Mouse (Mus musculus): Measurements from ENCODE around the gene Nr1i2.
"Not testable (repeated sequence)": the region's sequence is repeated elsewhere in the genome, so short reads cannot be mapped to it uniquely, and the experiment has no call there.

Nr1i2 gene

DNA sequence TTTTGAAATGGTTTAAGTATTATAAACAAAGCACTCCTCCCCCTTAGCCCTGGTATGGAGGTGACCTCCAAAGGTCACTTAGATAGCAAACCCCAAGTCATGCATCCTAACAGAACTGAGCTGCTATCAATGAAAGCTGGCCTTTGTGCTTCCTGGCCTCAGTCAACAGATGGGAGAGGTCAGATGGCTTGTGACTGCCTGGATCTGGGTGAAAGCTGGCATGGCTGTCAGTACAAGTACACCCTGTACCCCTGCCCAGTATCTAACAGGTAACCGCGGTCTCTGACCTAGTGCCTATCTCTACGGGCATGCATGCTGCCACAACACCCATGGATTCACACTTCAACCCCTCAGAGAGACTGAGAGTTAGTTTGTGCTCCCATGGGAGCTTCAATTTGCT lies 6.9 kb downstream of the Nr1i2 start:
- CTCF ChIA-PET: no interaction called here

DNA sequence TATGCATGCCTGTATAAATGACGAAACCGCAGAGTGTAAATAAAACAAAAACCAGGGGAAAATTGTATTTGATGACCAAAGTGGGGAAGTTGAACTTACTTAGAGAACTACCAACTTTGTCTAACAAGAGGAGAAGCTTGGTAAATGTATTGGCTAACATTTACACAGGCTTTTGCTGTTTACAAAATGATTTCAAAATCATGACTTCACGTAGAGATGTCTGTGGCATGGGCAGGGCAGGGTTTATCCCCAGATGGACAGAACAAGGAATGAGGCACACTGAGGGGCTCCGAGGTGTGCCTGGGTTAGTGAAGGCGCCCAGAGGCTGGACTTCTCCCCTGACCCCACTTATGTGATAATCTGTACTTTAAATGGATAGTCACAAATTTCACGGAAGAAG lies 7.3 kb downstream of the Nr1i2 start:
- CTCF ChIA-PET: no interaction called here

DNA sequence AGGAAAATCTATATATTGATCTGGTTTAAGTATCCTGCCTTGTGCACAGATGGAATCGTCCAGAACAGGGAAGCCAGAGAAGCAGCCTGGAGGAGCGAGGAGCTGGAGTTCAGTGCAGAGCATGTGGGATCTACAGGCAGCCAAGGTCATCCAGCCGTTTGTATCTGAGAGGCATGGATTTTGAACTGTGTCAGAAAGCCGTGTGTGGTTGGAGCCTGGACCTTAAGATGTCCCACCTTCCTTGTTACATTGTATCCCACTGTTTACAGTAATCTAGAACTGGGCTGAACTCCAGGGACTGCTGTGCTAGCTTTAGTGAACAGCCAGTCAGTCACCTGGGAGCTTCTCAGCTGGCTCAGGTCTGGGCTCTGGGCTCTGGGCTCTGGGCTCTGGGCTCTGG lies 8.1 kb downstream of the Nr1i2 start:
- CTCF ChIA-PET: no interaction called here

DNA sequence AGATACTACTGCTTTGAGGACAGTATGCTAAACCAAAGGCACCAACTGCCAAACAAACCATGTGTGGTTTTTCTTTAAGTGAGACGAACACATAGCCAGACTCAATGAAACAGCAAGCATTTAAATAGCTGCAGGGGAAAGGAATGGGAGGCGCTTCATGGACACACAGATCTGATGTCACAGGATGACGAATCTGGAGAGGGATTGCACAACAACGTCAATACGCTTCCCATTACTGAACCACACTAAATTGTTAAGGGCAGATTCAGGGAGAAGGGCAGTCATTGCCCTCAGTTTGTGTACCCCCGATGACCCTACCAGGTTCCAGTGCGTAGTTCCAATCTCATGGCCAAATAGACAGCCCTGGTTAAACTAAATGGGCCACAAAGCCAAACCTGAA lies 8.8 kb downstream of the Nr1i2 start:
- CTCF ChIA-PET: no interaction called here

- CTCF ChIA-PET: no interaction called here
Measured at GRCm38 (mm10) chr16:38283300-38283699, 11.3 kb downstream of the Nr1i2 start.

DNA sequence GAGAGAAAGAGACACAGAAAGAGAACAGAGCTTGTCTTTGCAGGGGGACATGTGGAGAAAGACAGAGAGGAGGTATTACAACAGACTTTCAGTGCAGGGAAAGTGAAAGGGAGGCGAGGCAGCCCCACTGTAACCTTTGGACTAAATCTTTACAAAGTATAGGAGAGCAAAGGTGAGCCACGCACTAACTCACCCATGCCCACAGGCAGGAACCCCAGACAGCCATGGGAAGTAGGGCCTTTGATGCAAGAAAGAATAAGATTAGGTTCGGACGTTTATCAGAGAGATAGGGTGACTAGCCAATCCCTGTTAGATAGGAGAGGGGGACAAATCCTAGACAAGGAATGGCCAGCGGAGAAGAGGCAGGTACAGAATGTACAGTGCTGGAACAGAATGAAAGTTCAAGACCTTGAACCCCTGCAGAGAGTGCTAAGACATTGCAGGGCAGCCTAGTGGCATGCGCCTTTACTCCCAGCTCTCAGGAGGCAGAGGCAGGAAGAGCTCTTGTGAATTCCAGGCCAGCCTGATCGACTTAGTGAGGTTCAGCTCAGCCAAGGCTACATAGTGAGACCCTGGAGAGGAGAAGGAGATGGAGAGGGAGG lies 12.0 kb downstream of the Nr1i2 start:
- CTCF ChIA-PET: no interaction called here

DNA sequence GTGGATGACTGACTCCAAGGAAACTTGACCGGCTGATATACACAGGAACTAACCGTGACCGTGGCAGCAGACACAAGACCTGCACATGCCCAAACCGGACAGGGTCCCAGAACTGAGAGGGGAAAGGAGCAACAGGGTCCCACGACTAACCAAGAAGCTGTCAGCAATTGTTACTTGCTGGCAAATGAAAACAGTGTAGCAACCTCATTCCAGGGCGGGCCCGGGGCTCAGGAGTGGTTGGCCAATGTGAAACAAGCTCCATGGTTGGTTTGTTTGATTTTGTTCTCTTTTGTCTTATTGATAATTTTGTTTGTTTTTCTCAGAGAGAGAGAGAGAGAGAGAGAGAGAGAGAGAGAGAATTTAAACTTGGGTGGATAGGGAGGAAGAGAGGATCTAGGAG lies 13.7 kb downstream of the Nr1i2 start:
- CTCF ChIA-PET: no interaction called here

DNA sequence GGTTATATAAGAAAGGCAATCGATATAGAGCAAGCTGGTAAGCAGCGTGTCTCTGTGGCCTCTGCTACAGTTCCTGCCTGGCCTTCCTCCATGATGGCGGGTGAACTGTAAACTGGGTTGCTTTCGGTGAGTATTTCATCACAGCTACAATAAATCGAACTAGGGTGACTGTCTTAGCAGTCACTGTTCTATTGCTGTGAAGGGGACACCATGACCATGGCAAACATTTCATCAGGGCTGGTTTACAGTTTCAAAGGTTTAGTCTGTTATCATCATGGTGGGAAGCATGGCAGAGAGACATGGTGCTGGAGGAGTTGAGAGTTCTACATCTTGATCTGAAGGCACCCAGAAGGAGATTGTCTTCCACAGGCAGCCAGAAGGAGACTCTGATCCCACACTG lies 14.8 kb downstream of the Nr1i2 start:
- CTCF ChIA-PET: no interaction called here

DNA sequence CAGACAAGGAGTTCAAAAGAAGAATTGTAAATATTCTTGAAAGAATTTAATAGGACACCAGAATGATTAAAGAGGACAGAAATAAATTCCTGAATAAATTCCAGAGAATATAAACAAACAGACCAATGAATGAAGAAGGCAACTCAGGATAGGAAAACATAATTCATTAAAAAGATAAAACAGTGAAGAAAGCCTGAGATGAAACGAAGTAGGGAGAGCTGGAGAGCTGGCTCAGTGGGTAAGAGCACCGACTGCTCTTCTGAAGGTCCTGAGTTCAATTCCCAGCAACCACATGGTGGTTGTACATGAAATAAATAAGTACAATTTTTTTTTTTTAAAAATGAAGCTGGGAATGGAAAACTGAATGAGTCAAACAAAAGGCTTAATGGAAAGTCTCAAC lies 19.9 kb downstream of the Nr1i2 start:
- CTCF ChIA-PET: no interaction called here

DNA sequence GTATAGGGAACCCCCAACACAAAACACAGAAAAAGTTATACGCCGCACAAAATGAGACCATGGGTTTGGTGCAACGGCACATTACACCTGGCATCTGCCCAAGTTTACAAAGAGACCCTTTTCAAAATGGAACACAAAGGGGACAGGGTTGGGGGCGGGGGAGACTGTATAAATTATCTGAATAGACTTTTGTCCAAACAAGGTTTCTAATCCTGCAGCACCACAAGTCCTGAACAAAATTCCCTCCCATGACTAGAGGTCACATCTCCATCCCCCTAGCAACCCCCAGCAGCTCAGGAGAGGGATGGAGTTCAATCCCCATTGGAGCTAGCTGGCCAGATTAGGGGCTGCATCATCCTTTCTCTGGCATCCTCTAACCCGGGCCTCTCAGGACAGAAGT lies 22.1 kb downstream of the Nr1i2 start:
- CTCF ChIA-PET: no interaction called here

DNA sequence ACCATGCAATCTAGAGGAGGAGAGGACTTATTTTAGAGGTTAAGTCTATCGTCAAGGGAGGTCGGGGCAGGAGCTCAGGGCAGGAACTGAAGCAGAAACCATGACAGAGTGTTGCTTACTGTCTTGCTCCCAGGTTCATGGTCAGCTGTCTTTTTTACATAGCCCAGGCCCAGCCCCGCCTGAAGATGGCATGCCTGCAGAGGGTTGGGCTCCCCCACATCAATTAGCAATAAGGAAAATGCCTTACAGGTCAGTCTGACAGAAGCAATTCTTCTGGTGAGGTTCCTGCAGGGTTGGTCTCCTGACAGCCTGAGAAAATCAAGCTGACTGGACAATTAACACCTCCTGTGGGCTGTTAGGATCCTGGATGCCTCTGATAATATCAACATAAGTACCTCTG lies 23.0 kb downstream of the Nr1i2 start:
- CTCF ChIA-PET: no interaction called here

GRCm38 (mm10) chr16:38255927-38256326 lies 38.7 kb downstream of the Nr1i2 start:
- CTCF ChIA-PET: no interaction called here

DNA sequence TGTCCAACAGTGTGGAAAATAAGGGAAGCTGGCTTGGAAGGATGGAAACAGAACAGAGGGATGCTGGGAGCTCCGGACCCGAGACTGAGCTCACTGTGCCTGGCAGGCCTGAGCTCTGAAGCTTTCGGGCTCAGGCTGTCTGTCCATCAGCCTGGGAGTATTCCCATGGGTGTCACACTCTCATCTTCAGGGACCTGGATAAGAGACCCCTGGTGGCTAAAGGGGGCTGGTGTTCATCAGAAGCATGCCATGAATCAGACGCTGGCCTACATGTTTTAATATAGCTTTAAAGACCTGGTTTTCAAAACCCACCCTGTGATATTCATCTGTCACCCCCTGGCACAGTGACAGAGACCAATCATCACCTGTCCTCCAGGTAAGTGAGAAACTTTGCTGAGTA lies 39.5 kb downstream of the Nr1i2 start:
- CTCF ChIA-PET: no interaction called here

- CTCF ChIA-PET: no interaction called here
Measured at GRCm38 (mm10) chr16:38254001-38254400, 40.6 kb downstream of the Nr1i2 start.

- CTCF ChIA-PET: no interaction called here
Measured at GRCm38 (mm10) chr16:38250467-38250866, 44.2 kb downstream of the Nr1i2 start.

DNA sequence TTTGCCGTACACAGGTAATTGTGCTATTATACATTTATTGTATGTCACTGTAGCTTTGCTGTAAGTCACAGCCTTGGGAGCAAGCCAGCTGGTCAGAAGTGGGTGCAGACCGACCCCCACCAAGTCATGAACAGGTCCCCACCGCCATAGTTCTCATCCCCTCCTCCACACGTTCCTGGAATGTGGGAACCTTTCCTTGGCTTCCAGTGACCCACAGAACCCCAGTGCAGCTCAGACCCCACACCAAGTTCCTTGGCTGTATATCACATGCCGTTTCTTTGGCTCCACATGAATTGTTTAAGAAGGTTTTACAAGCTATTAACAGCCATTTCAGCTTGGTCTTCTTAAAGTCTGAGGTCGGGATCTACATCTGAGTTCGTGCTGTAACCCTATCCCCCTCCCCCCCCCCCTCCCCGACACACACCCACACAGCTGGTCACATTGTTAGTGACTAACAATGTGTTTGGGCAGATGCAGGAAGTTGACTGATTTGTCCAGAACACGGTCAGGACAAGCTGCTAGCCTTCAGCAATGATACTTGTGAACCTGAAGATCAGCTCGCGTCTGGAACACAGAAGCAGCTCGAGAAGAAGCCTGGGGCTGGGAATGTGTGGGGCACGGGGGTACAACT lies 46.2 kb downstream of the Nr1i2 start:
- CTCF ChIA-PET: interaction anchor here (0.5 to 0.7 kb wide), 2 partner anchors 9 to 17 kb away, joined by 3 to 4 read pairs; no protein-coding TSS in a partner anchor

- CTCF ChIA-PET: no interaction called here
Measured at GRCm38 (mm10) chr16:38245849-38246585, 48.6 kb downstream of the Nr1i2 start.

DNA sequence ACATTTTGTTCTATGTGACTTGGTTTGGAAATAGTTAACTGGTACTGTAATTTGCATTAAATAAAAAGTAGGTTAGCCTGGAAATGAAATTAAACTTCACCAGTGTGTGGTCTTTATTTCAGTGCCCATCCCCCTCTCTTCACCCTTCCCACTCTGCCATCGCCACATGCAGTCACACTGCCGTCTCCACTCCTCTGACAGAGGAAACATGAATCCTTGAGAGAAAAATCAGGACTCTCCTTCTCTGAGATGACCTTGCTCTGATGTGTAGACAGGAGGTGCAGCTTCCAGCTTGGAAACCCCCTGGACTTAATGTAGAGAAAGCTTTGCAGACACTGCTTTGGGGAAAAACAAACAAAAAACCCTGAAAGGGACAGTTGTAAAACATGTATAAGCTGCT lies 49.2 kb downstream of the Nr1i2 start:
- CTCF ChIA-PET: no interaction called here

- CTCF ChIA-PET: no interaction called here
Measured at GRCm38 (mm10) chr16:38244111-38244510, 50.5 kb downstream of the Nr1i2 start.

GRCm38 (mm10) chr16:38240167-38240566 lies 54.5 kb downstream of the Nr1i2 start:
- CTCF ChIA-PET: interaction anchor here (0.7 kb wide), 1 partner anchor 8 kb away, joined by 3 read pairs; no protein-coding TSS in a partner anchor

DNA sequence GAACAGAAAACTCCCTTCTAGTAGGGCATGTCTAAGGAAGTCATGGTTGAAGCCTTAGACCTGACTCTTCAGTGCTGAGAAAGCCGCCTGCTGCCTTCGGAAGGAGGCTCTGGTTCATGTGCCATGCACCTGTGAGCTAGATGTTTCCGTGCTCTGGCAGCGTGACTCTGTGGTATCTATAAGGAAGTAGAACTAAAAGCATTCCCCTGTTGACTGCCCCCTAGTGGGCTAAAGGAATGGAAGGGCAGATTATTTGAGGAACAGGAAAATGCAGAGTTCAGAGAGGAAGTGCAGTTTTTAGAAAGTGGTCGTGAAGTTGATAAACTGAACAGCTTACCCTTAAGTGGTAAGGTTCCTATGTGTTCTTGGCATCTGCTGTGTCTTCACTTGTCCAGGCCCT lies 54.9 kb downstream of the Nr1i2 start:
- CTCF ChIA-PET: interaction anchor here (0.7 kb wide), 1 partner anchor 8 kb away, joined by 3 read pairs; no protein-coding TSS in a partner anchor

DNA sequence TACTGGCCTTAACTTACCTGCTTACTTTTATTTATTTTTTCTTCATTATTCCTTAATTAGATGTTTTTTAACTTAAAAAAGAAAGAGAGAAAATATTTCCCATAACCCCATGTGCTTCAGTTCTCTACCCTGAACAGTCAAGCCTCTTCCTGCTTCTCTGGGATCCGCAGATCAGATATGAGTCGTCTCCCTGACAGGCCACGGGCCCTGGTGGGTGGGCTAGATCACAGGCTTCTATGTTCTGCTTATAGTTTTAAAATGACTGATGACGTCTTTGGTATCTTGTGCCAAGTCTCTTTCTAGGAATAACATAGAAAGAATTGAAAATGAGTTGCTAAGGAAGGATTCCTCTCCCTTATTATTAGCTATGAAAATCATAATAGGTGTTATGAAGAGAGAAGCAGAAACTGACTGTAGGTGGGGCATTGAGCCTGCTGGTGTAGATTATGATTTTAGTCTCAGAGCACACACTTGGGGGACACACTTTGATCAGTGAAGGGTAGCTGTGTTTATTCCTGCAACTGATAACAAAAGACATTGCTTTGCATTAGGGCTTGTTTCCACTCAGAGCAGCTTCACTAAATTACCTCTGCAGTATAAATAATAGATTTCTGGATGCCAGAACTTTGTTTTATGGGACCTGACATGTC lies 57.6 kb downstream of the Nr1i2 start:
- CTCF ChIA-PET: no interaction called here

GRCm38 (mm10) chr16:38222491-38222890 lies 72.1 kb downstream of the Nr1i2 start:
- CTCF ChIA-PET: not testable (repeated sequence)
